Mouse (Mus musculus): ENCODE results near the gene C1qc. TPM values are rescaled to one million over a fixed set of nuclear protein-coding genes. Genes with fewer than 3 reads are reported as not detected.

Gene C1qc
- polyA plus RNA-seq, 1 experiment from 2014 or later: 7.4 TPM

DNA sequence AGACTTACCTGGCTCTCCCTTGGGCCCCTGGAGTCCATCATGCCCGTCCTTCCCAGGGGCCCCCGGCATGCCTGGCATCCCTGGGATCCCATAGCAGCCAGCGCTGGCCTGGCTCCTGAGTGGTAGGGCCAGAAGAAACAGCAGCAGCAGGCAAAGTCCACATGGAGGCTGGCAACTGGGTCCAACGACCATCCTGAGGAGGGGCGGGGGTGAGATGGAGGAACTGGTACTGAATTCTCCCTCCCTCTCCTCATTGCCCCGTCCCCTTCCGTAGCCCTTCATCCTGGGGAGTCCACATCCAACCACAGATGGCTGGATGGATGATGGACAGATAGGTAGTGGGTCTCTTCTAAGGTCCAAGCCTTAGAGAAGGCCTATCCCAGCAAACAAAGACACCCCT, 494 bp downstream of the C1qc start:
- no peak overlapping the region for H3K27ac ChIP-seq (ENCODE audit: low read depth, low read length)
- H3K27me3 ChIP-seq (ENCODE audit: control insufficient read depth, insufficient read depth, low read length): peaks cover 68% of the 10 kb centered on the region
- no peak overlapping the region for H3K4me3 ChIP-seq (ENCODE audit: low read depth, low read length)
- no peak overlapping the region for H3K9ac ChIP-seq (ENCODE audit: low read depth, low read length)
- H3K4me1 ChIP-seq (ENCODE audit: control insufficient read depth, insufficient read depth, low read length): no peaks in the 10 kb centered on the region
- no peak overlapping the region for H3K4me2 ChIP-seq
- ATAC-seq (replicated peaks; ENCODE audit: insufficient number of reproducible peaks, low FRiP score, low TSS enrichment): no peak
- H3K36me3 ChIP-seq (ENCODE audit: control insufficient read depth, insufficient read depth, low read length): no peaks in the 10 kb centered on the region
- H3K9me3 ChIP-seq (replicated peaks; ENCODE audit: control insufficient read depth, low read length): no peaks in the 10 kb centered on the region
- 64% methylated on average over 7 of the region's 7 CpGs for WGBS (ENCODE audit: insufficient replicate concordance)

DNA sequence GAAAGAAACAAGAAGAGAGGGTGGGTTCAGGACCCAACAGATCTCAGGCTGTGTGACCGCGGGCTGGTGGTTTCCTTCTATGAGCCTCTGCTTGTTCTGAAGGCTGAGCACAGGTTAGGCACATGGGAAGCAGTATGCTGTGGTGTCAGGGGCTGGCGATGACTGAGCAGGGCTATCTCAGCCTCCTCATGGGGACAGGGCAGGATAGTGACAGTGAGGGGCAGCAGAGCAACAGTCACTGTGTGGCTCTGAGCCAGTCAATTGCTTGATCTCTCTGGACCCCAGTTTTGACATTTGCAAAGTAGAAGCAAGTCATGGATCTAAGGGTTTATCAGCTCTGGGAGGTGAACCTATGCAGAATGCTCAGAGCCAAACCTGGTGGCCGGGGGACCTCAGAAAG, 1.8 kb downstream of the C1qc start:
- Histone ChIP-seq H3K36me3 (ENCODE audit: control insufficient read depth, insufficient read depth, low read length) (no peaks in the 10 kb centered on the region), H3K4me2 (no peak overlapping the region), H3K9me3 (replicated peaks; ENCODE audit: control insufficient read depth, low read length) (no peaks in the 10 kb centered on the region), H3K4me3 (ENCODE audit: low read depth, low read length) (no peak overlapping the region), H3K27me3 (ENCODE audit: control insufficient read depth, insufficient read depth, low read length) (peaks cover 58% of the 10 kb centered on the region), H3K27ac (ENCODE audit: low read depth, low read length) (no peak overlapping the region), H3K4me1 (ENCODE audit: control insufficient read depth, insufficient read depth, low read length) (no peaks in the 10 kb centered on the region), H3K9ac (ENCODE audit: low read depth, low read length) (no peak overlapping the region)
- ATAC-seq (replicated peaks; ENCODE audit: insufficient number of reproducible peaks, low FRiP score, low TSS enrichment): no peak
- 79% methylated on average over 4 of the region's 4 CpGs for whole genome bisulfite sequencing (ENCODE audit: insufficient replicate concordance)

DNA sequence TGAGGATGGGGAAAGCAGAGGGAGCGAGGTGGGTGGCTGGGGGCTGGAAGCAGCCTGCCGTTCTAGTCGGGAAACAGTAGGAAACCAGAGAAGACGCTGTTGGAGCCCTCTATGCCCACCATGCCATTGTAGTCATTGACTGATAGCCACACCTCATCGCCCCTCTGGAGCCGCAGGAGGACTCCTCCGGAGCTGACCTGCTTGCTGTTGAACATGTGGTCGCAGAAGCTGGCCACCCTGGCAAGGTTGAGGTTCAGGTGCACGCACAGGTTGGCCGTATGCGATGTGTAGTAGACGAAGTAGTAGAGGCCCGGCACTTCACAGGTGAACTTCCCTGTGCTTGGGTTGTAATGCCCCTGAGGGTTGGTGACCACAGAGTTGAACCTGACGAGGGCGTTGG, 2.9 kb downstream of the C1qc start:
- no peak for ATAC-seq (replicated peaks; ENCODE audit: insufficient number of reproducible peaks, low FRiP score, low TSS enrichment)

DNA sequence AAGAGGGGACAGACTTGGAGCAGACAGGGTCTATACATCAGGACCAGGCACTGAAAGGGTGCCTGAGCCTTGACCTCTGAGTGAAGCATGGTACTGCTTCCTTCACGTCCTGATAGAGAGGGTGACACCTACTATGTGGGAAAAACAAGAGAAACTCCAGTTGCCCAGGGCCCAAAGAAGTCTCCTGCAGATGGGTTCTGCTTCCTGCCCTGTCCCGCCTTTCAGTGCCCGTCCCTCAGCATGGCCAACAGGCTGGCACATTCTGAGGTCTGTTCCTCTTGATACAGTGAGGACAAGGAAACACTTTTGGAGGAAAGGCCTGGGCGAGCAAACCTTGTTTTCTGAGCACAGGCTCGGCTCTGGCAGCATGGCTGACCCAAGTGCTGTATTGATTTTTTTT, 5.2 kb downstream of the C1qc start:
- WGBS (ENCODE audit: insufficient replicate concordance): 64% methylated on average over 5 of the region's 5 CpGs
- H3K36me3 ChIP-seq (ENCODE audit: control insufficient read depth, insufficient read depth, low read length): no peaks in the 10 kb centered on the region
- no peak overlapping the region for H3K4me3 ChIP-seq (ENCODE audit: low read depth, low read length)
- no peaks in the 10 kb centered on the region for H3K9me3 ChIP-seq (replicated peaks; ENCODE audit: control insufficient read depth, low read length)
- H3K27ac ChIP-seq (ENCODE audit: low read depth, low read length): no peak overlapping the region
- ATAC-seq (replicated peaks; ENCODE audit: insufficient number of reproducible peaks, low FRiP score, low TSS enrichment): no peak
- H3K9ac ChIP-seq (ENCODE audit: low read depth, low read length): no peak overlapping the region
- H3K27me3 ChIP-seq (ENCODE audit: control insufficient read depth, insufficient read depth, low read length): peaks cover 27% of the 10 kb centered on the region
- H3K4me1 ChIP-seq (ENCODE audit: control insufficient read depth, insufficient read depth, low read length): no peaks in the 10 kb centered on the region
- H3K4me2 ChIP-seq: no peak overlapping the region

More for the DNA sequence above, 2.9 kb downstream of the C1qc start:
- Histone ChIP-seq H3K27me3 (ENCODE audit: control insufficient read depth, insufficient read depth, low read length) (peaks cover 50% of the 10 kb centered on the region), H3K4me2 (no peak overlapping the region), H3K9ac (ENCODE audit: low read depth, low read length) (no peak overlapping the region), H3K27ac (ENCODE audit: low read depth, low read length) (no peak overlapping the region), H3K36me3 (ENCODE audit: control insufficient read depth, insufficient read depth, low read length) (no peaks in the 10 kb centered on the region), H3K4me3 (ENCODE audit: low read depth, low read length) (no peak overlapping the region), H3K4me1 (ENCODE audit: control insufficient read depth, insufficient read depth, low read length) (no peaks in the 10 kb centered on the region), H3K9me3 (replicated peaks; ENCODE audit: control insufficient read depth, low read length) (no peaks in the 10 kb centered on the region)
- WGBS (ENCODE audit: insufficient replicate concordance): 77% methylated on average over 15 of the region's 15 CpGs

DNA sequence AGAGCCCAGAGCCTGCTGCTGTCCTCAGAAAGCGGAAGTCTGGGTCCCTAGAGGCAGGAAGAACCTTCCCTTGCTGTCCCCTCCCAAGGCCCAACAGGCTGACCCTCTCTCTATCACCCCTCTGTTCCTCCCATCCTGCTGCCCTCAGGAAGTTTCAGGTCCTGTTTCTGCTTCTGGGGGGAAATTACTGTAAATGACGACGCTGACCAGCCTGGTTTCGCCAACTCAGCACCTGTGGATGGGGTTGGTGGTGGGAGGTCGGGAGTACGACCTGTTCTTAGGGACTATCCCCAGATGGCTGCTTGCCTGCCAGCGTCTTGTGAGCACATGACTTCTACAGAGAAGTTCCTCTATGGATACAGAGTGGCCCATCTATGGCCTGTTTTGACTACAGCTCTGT, 6.8 kb downstream of the C1qc start, which contains the start of gene C1qb:
C1qb (minus strand) TSS at position 87 of the 400 bp plus-strand sequence.
- no peaks in the 10 kb centered on the region for H3K36me3 ChIP-seq (ENCODE audit: control insufficient read depth, insufficient read depth, low read length)
- H3K4me3 ChIP-seq (ENCODE audit: low read depth, low read length): no peak within 1 kb of the TSS
- H3K9me3 ChIP-seq (replicated peaks; ENCODE audit: control insufficient read depth, low read length): no peaks in the 10 kb centered on the region
- WGBS (ENCODE audit: insufficient replicate concordance): 55% methylated on average over 7 of the region's 7 CpGs
- no peak within 1 kb of the TSS for H3K4me2 ChIP-seq
- ATAC-seq (replicated peaks; ENCODE audit: insufficient number of reproducible peaks, low FRiP score, low TSS enrichment): no peak
- peaks cover 19% of the 10 kb centered on the region for H3K27me3 ChIP-seq (ENCODE audit: control insufficient read depth, insufficient read depth, low read length)
- no peak within 1 kb of the TSS for H3K27ac ChIP-seq (ENCODE audit: low read depth, low read length)
- no peak within 1 kb of the TSS for H3K9ac ChIP-seq (ENCODE audit: low read depth, low read length)
- no peaks in the 10 kb centered on the region for H3K4me1 ChIP-seq (ENCODE audit: control insufficient read depth, insufficient read depth, low read length)

DNA sequence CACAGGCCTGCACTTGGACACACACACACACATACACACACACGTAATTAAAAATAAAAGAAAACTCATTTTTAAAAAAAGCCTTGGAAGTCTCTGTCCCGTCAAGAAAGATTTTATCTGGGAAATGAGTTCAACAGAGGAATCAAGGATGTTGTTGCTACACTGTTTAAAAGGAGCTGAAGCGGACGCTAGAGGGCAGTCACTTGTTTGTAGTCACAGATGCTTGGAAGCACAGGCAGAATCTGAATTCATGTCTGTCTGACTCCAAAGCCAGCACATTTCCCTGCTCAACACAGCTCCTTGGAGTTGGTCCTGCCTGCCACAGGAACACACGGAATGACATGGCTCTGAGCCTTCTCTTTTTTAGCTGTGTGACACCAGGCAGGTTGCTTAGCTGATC, 14.3 kb downstream of the C1qc start:
- peaks cover 15% of the 10 kb centered on the region for H3K27me3 ChIP-seq (ENCODE audit: control insufficient read depth, insufficient read depth, low read length)
- no peak overlapping the region for H3K4me2 ChIP-seq
- no peak overlapping the region for H3K27ac ChIP-seq (ENCODE audit: low read depth, low read length)
- no peak overlapping the region for H3K9ac ChIP-seq (ENCODE audit: low read depth, low read length)
- no peaks in the 10 kb centered on the region for H3K4me1 ChIP-seq (ENCODE audit: control insufficient read depth, insufficient read depth, low read length)
- no peaks in the 10 kb centered on the region for H3K9me3 ChIP-seq (replicated peaks; ENCODE audit: control insufficient read depth, low read length)
- H3K4me3 ChIP-seq (ENCODE audit: low read depth, low read length): no peak overlapping the region
- 19% methylated on average over 5 of the region's 5 CpGs for WGBS (ENCODE audit: insufficient replicate concordance)
- H3K36me3 ChIP-seq (ENCODE audit: control insufficient read depth, insufficient read depth, low read length): no peaks in the 10 kb centered on the region
- ATAC-seq (replicated peaks; ENCODE audit: insufficient number of reproducible peaks, low FRiP score, low TSS enrichment): no peak

DNA sequence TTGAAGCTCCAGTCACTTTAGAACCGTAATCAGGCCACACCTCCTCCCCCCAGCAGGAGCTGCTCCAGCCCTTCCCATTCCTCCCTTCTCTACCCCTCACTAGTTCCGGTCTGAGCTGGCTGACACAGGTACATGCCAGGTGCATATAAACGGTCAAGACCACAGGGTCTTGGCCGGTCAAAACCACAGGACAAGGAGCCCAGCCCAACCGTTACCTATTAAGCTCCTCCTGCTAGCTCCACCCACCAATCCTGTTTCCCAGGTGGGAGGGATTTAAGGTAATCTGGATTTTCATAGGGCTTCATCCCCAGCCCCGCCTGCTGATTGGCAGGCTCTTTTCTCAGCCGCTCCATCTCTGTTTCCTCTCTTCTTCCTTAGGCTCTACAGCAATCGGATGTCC, 14.7 kb downstream of the C1qc start:
- no peak overlapping the region for H3K9ac ChIP-seq (ENCODE audit: low read depth, low read length)
- H3K27me3 ChIP-seq (ENCODE audit: control insufficient read depth, insufficient read depth, low read length): peaks cover 15% of the 10 kb centered on the region
- no peak for ATAC-seq (replicated peaks; ENCODE audit: insufficient number of reproducible peaks, low FRiP score, low TSS enrichment)
- H3K9me3 ChIP-seq (replicated peaks; ENCODE audit: control insufficient read depth, low read length): no peaks in the 10 kb centered on the region
- no peak overlapping the region for H3K27ac ChIP-seq (ENCODE audit: low read depth, low read length)
- no peaks in the 10 kb centered on the region for H3K36me3 ChIP-seq (ENCODE audit: control insufficient read depth, insufficient read depth, low read length)
- no peaks in the 10 kb centered on the region for H3K4me1 ChIP-seq (ENCODE audit: control insufficient read depth, insufficient read depth, low read length)
- no peak overlapping the region for H3K4me3 ChIP-seq (ENCODE audit: low read depth, low read length)
- no peak overlapping the region for H3K4me2 ChIP-seq
- WGBS (ENCODE audit: insufficient replicate concordance): 39% methylated on average over 8 of the region's 8 CpGs

DNA sequence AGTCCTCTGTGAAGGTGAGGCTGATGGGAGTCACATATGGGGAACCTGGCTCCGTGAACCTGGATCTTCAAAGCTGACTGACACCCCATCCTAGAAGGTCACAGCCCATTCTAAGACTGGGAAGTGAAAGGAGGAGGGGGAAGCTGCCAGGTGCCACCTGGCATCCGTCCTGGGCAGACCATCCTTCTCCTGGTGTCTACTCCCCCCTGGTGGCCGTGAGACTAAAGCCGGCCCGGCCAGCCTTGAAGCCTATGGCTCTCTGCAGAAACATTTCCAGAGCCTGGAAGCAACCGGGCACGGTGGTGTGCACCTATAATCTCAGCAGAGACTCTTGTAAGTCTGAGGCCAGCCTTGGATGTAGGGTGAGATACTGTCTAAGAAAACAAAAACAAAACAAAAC, 15.9 kb downstream of the C1qc start:
- no peaks in the 10 kb centered on the region for H3K4me1 ChIP-seq (ENCODE audit: control insufficient read depth, insufficient read depth, low read length)
- H3K9me3 ChIP-seq (replicated peaks; ENCODE audit: control insufficient read depth, low read length): no peaks in the 10 kb centered on the region
- H3K4me3 ChIP-seq (ENCODE audit: low read depth, low read length): no peak overlapping the region
- H3K27ac ChIP-seq (ENCODE audit: low read depth, low read length): no peak overlapping the region
- WGBS (ENCODE audit: insufficient replicate concordance): 20% methylated on average over 7 of the region's 7 CpGs
- H3K27me3 ChIP-seq (ENCODE audit: control insufficient read depth, insufficient read depth, low read length): peaks cover 18% of the 10 kb centered on the region
- H3K9ac ChIP-seq (ENCODE audit: low read depth, low read length): no peak overlapping the region
- ATAC-seq (replicated peaks; ENCODE audit: insufficient number of reproducible peaks, low FRiP score, low TSS enrichment): no peak
- no peaks in the 10 kb centered on the region for H3K36me3 ChIP-seq (ENCODE audit: control insufficient read depth, insufficient read depth, low read length)
- no peak overlapping the region for H3K4me2 ChIP-seq

DNA sequence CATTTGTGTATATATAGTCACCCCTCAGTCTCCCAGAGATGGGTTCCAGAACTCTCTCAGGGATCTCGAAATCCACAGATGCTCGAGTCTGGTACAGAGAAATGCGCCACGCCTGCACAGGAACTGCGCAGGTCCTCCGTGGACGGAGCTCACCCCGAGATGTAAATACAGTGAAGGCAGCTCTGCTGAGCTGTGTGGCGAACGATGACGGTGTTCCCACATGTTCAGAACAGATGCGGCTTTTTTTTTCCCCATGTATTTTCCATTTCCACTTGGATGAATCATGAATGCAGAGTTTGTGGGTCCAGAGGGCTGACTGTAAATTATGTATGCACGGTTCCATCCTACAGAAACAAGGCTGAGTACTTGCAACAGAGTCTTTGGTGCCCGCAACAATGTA, 17.9 kb downstream of the C1qc start:
- Histone ChIP-seq H3K9me3 (replicated peaks; ENCODE audit: control insufficient read depth, low read length) (no peaks in the 10 kb centered on the region), H3K4me3 (ENCODE audit: low read depth, low read length) (no peak overlapping the region), H3K4me1 (ENCODE audit: control insufficient read depth, insufficient read depth, low read length) (no peaks in the 10 kb centered on the region), H3K9ac (ENCODE audit: low read depth, low read length) (no peak overlapping the region), H3K36me3 (ENCODE audit: control insufficient read depth, insufficient read depth, low read length) (no peaks in the 10 kb centered on the region), H3K27ac (ENCODE audit: low read depth, low read length) (no peak overlapping the region), H3K27me3 (ENCODE audit: control insufficient read depth, insufficient read depth, low read length) (peaks cover 13% of the 10 kb centered on the region), H3K4me2 (no peak overlapping the region)
- 82% methylated on average over 14 of the region's 14 CpGs for WGBS (ENCODE audit: insufficient replicate concordance)
- no peak for ATAC-seq (replicated peaks; ENCODE audit: insufficient number of reproducible peaks, low FRiP score, low TSS enrichment)

All from heart, embryonic 11.5 days (tissue).